8 mouse cellular contexts compared by ENCODE assay signal in genomic region chr5:46033008-46033676, GRCm38 (mm10).
DNase-seq lines count a peak whose midpoint lies in the region; TF ChIP-seq lines count a peak whose summit lies in the region.

No protein-coding gene starts in this region.

- WGBS in kidney, adult 2 months: 19% methylated on average over 8 of the region's 8 CpGs

- no peak for TF ChIP-seq CTCF in kidney, adult 2 months (conservative IDR thresholded peaks at IDR 0.05; ENCODE audit: insufficient read depth, insufficient read length, low read depth, low read length)

- no peaks in the 10 kb centered on the region for H3K36me3 ChIP-seq in kidney, adult 2 months (ENCODE audit: control insufficient read depth, insufficient read depth, low read length)

- peak; percentile 28 to 48 for DNase-seq in urinary bladder, adult 18-20 months (ENCODE audit: low spot score in 2 of 2)
- DNase-seq in urinary bladder, postnatal 10 days (ENCODE audit: low spot score): no peak
- peak; percentile 35 to 53 for DNase-seq in heart, adult 18-20 months
- DNase-seq in kidney, adult 2 months: peak; percentile 75
- peak; percentile 33 for DNase-seq in lung, postnatal 4 days
- DNase-seq in urinary bladder, postnatal 36 days (ENCODE audit: low spot score in 2 of 2): peak; percentile 56 to 70
- no peak for DNase-seq in left cerebral cortex, adult 9 months (ENCODE audit: low spot score in 2 of 2)
- DNase-seq in right cerebral cortex, postnatal 36 days (ENCODE audit: low spot score in 2 of 2): no peak

- H3K27ac ChIP-seq in kidney, adult 2 months (ENCODE audit: insufficient read depth, low read depth, low read length): no peak overlapping the region

- H3K4me3 ChIP-seq in kidney, adult 2 months (ENCODE audit: insufficient read depth, low read depth, low read length): no peak overlapping the region

- H3K4me1 ChIP-seq in kidney, adult 2 months (ENCODE audit: control insufficient read depth, insufficient read depth, low read length): no peaks in the 10 kb centered on the region; the same call in 1 of the 2 replicates

- no peak for TF ChIP-seq POLR2A in kidney, adult 2 months (IDR thresholded peaks at IDR 0.05; ENCODE audit: low read depth, low read length)

- no peaks in the 10 kb centered on the region for H3K27me3 ChIP-seq in kidney, adult 2 months (replicated peaks; ENCODE audit: control insufficient read depth, insufficient read depth, low read length)

Comparison
In these comparisons a context has a peak if more than half of its experiments do, and no peak if none do; other contexts are left out.
1. DNase-seq: peak in urinary bladder, adult 18-20 months (2 of 2), heart, adult 18-20 months (2 of 2), kidney, adult 2 months (single experiment), lung, postnatal 4 days (2 of 2) and urinary bladder, postnatal 36 days (2 of 2); none in urinary bladder, postnatal 10 days (single experiment), left cerebral cortex, adult 9 months (0 of 2) and right cerebral cortex, postnatal 36 days (0 of 2).